Mouse (Mus musculus) liver, embryonic 11.5 days (tissue): Measurements from ENCODE around the gene Cyp27a1. TPM values are rescaled to one million over a fixed set of nuclear protein-coding genes. Genes with fewer than 3 reads are reported as not detected.

ENCODE experiments used
- ATAC-seq: fragments of 200-750 bp; cut with Nextera tagmentation; replicated peaks from 2 replicates; pipeline ENCODE4 v1.8.0; 2017; ENCODE audit warnings: moderate number of reproducible peaks, mild to moderate bottlenecking, moderate TSS enrichment, moderate library complexity; ENCODE audit not compliant: low FRiP score
- DNase-seq: peaks from one replicate; pipeline ENCODE4 v3.0.0-alpha.2; 2017; ENCODE audit warnings: low spot score
- H3K27ac ChIP-seq: fragments of 300-500 bp; sonication (generic); 2 replicates; pipeline ENCODE4 v1.5.1; 2014; ENCODE audit warnings: mild to moderate bottlenecking, low read depth, low read length, control low read depth
- H3K27me3 ChIP-seq: fragments of 300-500 bp; sonication (generic); replicated peaks from 2 replicates; pipeline ENCODE4 v1.6.1; 2014; ENCODE audit warnings: low read length, mixed read lengths; ENCODE audit not compliant: control insufficient read depth, insufficient read depth
- H3K36me3 ChIP-seq: fragments of 300-500 bp; sonication (generic); 2 replicates; pipeline ENCODE4 v1.6.1; 2014; ENCODE audit warnings: mild to moderate bottlenecking, low read length, moderate library complexity, mixed read lengths; ENCODE audit not compliant: control insufficient read depth, insufficient read depth
- H3K4me1 ChIP-seq: fragments of 300-500 bp; sonication (generic); replicated peaks from 2 replicates; pipeline ENCODE4 v1.6.1; 2014; ENCODE audit warnings: low read length, mixed read lengths; ENCODE audit not compliant: control insufficient read depth, insufficient read depth
- H3K4me2 ChIP-seq: fragments of 300-500 bp; sonication (generic); 2 replicates; pipeline ENCODE4 v1.6.1; 2014; ENCODE audit warnings: mild to moderate bottlenecking, control low read depth, moderate library complexity
- H3K4me3 ChIP-seq: fragments of 300-500 bp; sonication (generic); 2 replicates; pipeline ENCODE4 v1.5.1; 2014; ENCODE audit warnings: low read depth, low read length, control low read depth
- H3K9ac ChIP-seq: fragments of 300-500 bp; sonication (generic); 2 replicates; pipeline ENCODE4 v1.6.1; 2014; ENCODE audit warnings: low read depth, low read length, control low read depth
- H3K9me3 ChIP-seq: fragments of 300-500 bp; sonication (generic); 2 replicates; pipeline ENCODE4 v1.6.1; 2016; ENCODE audit warnings: low read length, inconsistent platforms, mixed read lengths; ENCODE audit not compliant: control insufficient read depth
- WGBS: fragments of 180-500 bp; shearing (Covaris S2); extraction: QIAGEN DNeasy Blood & Tissue Kit; methylation state at CpG from one replicate; pipeline ENCODE4 v1.1.7; 2014; 5-methylcytosine and 5-hydroxymethylcytosine counted together
- polyA plus RNA-seq: library from polyadenylated mRNA; unstranded; fragments of >200 nt; fragmentation: Nextera tagmentation; extraction: Ambion mirVana; gene quantifications from 2 replicates; pipeline ENCODE4 v1.2.1, GENCODE M21; 2014

Cyp27a1 gene
- polyA plus RNA-seq, 1 experiment from 2014 or later = 2.7 TPM

GRCm38 (mm10) chr1:74695836-74696235 lies 17.5 kb upstream of the Cyp27a1 start:
- Histone ChIP-seq H3K4me2 (no peak overlapping the region), H3K36me3 (peaks cover 42% of the 10 kb centered on the region), H3K9me3 (no peaks in the 10 kb centered on the region), H3K4me3 (no peak overlapping the region), H3K27ac (no peak overlapping the region), H3K27me3 (no peaks in the 10 kb centered on the region), H3K9ac (no peak overlapping the region), H3K4me1 (no peaks in the 10 kb centered on the region)
- WGBS = 90% methylated on average over 4 of the region's 4 CpGs
- DNase-seq (no peak), ATAC-seq (no peak)

DNA sequence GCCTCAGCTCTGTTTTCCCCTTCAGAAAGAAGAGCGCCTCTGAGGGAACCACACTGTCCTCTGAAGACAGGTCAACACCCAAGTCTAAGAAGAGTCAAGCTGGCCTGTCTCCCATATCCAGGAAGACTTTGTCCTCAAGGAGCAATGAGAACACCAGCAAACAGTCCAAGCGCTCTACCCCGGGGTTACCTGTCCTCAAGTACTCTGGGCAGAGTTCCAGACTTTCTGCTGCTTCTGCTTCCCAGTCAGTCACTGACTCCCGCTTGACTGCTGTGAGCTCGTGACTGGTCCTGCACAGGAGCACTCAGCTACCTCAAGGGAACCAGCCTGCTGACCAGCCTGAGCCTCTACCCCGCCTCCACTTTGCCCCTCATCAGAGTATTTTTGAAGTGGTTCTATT lies 16.0 kb upstream of the Cyp27a1 start:
- no peak overlapping the region for H3K4me3 ChIP-seq
- no peaks in the 10 kb centered on the region for H3K9me3 ChIP-seq
- peaks cover 31% of the 10 kb centered on the region for H3K36me3 ChIP-seq
- H3K27me3 ChIP-seq = no peaks in the 10 kb centered on the region
- ATAC-seq (no peak), DNase-seq (no peak)
- H3K27ac ChIP-seq = no peak overlapping the region
- H3K9ac ChIP-seq = no peak overlapping the region
- no peaks in the 10 kb centered on the region for H3K4me1 ChIP-seq
- WGBS = 90% methylated on average over 6 of the region's 6 CpGs
- no peak overlapping the region for H3K4me2 ChIP-seq

DNA sequence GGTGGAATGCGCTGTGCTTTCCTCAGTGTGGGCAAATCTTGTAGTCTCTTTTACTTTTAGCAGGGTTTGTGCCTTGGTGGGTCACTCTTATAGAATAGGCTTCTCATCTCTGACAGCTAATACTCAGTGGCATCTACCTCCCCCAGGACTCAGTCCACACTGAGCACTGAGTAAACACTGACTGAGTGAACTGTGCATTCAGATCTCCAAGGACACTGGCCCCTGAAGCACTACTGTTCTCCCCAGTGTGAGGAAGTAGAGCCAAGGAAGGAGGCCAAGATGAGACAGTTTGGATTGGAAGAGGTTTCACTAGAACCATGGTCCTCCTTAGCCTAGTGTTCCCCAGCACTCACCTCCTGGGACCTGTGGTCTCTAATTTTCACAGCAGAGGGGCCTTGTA lies 15.0 kb upstream of the Cyp27a1 start:
- ATAC-seq (no peak), DNase-seq (no peak)
- WGBS = 91% methylated on average over 1 of the region's 1 CpGs
- Histone ChIP-seq H3K36me3 (peaks cover 32% of the 10 kb centered on the region), H3K9me3 (no peaks in the 10 kb centered on the region), H3K4me3 (no peak overlapping the region), H3K27ac (no peak overlapping the region), H3K9ac (no peak overlapping the region), H3K4me2 (no peak overlapping the region), H3K27me3 (no peaks in the 10 kb centered on the region), H3K4me1 (no peaks in the 10 kb centered on the region)

- no peak for ATAC-seq
- Histone ChIP-seq H3K4me2 (no peak overlapping the region), H3K4me3 (no peak overlapping the region), H3K27ac (no peak overlapping the region), H3K27me3 (no peaks in the 10 kb centered on the region), H3K9ac (no peak overlapping the region), H3K9me3 (no peaks in the 10 kb centered on the region), H3K36me3 (peaks cover 32% of the 10 kb centered on the region), H3K4me1 (no peaks in the 10 kb centered on the region)
- WGBS = 54% methylated on average over 1 of the region's 1 CpGs
- no peak for DNase-seq
Observed at GRCm38 (mm10) chr1:74698791-74699190, 14.6 kb upstream of the Cyp27a1 start.

DNA sequence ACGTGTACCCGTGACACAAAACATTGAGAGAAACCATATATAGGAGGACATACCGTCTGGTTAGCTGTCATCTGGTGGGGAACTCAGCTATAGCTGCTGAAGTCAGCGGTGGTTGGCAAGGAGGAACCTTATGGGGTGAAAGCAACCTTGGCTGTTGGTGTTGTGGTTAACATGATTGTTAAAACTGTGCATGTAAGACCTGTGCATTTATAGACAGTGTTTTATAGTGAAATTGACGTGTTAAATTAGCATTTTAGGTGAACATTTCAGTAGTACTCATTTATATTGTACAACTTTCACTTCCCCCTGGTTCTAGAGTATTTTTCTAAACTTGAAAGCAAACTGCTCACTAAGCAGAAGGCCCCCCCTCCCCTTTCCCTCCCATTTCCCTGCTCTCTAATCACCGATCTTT lies 11.2 kb upstream of the Cyp27a1 start:
- Histone ChIP-seq H3K4me3 (no peak overlapping the region), H3K4me2 (no peak overlapping the region), H3K9me3 (no peaks in the 10 kb centered on the region), H3K9ac (no peak overlapping the region), H3K27ac (no peak overlapping the region), H3K4me1 (no peaks in the 10 kb centered on the region), H3K27me3 (no peaks in the 10 kb centered on the region), H3K36me3 (peaks cover 20% of the 10 kb centered on the region)
- 88% methylated on average over 6 of the region's 6 CpGs for WGBS
- ATAC-seq = no peak
- no peak for DNase-seq

DNA sequence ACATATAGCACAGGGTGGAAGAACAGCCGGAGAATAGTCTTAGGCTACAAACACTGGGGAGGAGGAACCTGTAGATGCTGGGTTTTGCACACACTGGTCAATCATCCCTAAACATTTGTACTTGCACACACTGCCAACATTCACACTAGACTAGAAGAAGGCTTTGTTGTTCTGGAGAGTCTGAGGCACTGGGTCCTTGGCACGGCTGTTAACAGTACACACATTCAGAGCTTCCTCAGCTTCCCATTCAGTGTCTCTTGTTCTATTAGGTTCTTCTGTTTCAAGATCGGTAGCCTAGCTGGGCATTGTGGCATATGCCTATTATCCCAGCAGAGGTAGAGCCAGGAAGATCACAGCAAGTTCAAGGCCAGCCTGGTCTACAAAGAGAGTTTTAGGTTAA lies 9.2 kb upstream of the Cyp27a1 start:
- no peak overlapping the region for H3K9ac ChIP-seq
- DNase-seq (no peak), ATAC-seq (no peak)
- H3K4me1 ChIP-seq = no peaks in the 10 kb centered on the region
- H3K27me3 ChIP-seq = no peaks in the 10 kb centered on the region
- H3K36me3 ChIP-seq = peaks cover 9% of the 10 kb centered on the region; the same call in 1 of the 2 replicates
- 88% methylated on average over 3 of the region's 3 CpGs for WGBS
- H3K27ac ChIP-seq = no peak overlapping the region
- no peaks in the 10 kb centered on the region for H3K9me3 ChIP-seq
- no peak overlapping the region for H3K4me3 ChIP-seq
- H3K4me2 ChIP-seq = no peak overlapping the region

GRCm38 (mm10) chr1:74705016-74705415 lies 8.4 kb upstream of the Cyp27a1 start:
- H3K27me3 ChIP-seq = no peaks in the 10 kb centered on the region
- peaks cover 6% of the 10 kb centered on the region; the same call in 1 of the 2 replicates for H3K36me3 ChIP-seq
- no peaks in the 10 kb centered on the region for H3K9me3 ChIP-seq
- no peaks in the 10 kb centered on the region for H3K4me1 ChIP-seq
- H3K9ac ChIP-seq = no peak overlapping the region
- H3K27ac ChIP-seq = no peak overlapping the region
- ATAC-seq (no peak), DNase-seq (no peak)
- H3K4me2 ChIP-seq = no peak overlapping the region
- 74% methylated on average over 5 of the region's 5 CpGs for WGBS
- no peak overlapping the region for H3K4me3 ChIP-seq

- 40% methylated on average over 6 of the region's 6 CpGs for WGBS
- Histone ChIP-seq H3K27ac (no peak overlapping the region), H3K36me3 (no peaks in the 10 kb centered on the region), H3K9me3 (no peaks in the 10 kb centered on the region), H3K4me2 (no peak overlapping the region), H3K4me3 (no peak overlapping the region), H3K27me3 (no peaks in the 10 kb centered on the region), H3K9ac (no peak overlapping the region), H3K4me1 (no peaks in the 10 kb centered on the region)
- ATAC-seq (no peak), DNase-seq (no peak)
Observed at GRCm38 (mm10) chr1:74709566-74709965, 3.8 kb upstream of the Cyp27a1 start.

DNA sequence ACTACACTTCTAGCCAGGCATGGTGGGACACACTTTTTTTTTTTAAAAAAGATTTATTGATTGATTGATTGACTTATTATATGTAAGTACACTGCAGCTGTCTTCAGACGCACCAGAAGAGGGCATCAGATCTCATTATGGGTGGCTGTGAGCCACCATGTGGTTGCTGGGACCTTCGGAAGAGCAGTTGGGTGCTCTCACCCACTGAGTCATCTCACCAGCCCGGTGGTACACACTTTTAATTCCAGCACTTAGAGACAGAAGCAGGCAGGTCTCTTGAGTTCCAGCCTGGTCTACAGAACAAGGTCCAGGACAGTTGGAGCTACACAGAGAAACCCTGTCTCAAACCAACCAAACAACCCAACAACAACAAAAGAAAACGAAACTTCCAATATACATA lies 1.3 kb upstream of the Cyp27a1 start:
- Histone ChIP-seq H3K4me3 (no peak overlapping the region), H3K9ac (no peak overlapping the region), H3K4me1 (no peaks in the 10 kb centered on the region), H3K4me2 (peak overlapping the region; percentile 24; the same call in 1 of the 2 replicates), H3K27ac (no peak overlapping the region), H3K27me3 (no peaks in the 10 kb centered on the region), H3K36me3 (no peaks in the 10 kb centered on the region), H3K9me3 (no peaks in the 10 kb centered on the region)
- no peak for DNase-seq
- WGBS = 61% methylated on average over 4 of the region's 4 CpGs
- ATAC-seq = no peak
